Mouse (Mus musculus): Measurements from ENCODE around the gene Zfp819. TPM values are rescaled to one million over a fixed set of nuclear protein-coding genes. Genes with fewer than 3 reads are reported as not detected.

Zfp819 gene
- total RNA-seq (2014; fragmentation: Nextera tagmentation), result 1.4 TPM in 1 of 2 replicates, not detected in the other
- total RNA-seq (2017), result 0.17 and 0.98 TPM in 2 replicates

DNA sequence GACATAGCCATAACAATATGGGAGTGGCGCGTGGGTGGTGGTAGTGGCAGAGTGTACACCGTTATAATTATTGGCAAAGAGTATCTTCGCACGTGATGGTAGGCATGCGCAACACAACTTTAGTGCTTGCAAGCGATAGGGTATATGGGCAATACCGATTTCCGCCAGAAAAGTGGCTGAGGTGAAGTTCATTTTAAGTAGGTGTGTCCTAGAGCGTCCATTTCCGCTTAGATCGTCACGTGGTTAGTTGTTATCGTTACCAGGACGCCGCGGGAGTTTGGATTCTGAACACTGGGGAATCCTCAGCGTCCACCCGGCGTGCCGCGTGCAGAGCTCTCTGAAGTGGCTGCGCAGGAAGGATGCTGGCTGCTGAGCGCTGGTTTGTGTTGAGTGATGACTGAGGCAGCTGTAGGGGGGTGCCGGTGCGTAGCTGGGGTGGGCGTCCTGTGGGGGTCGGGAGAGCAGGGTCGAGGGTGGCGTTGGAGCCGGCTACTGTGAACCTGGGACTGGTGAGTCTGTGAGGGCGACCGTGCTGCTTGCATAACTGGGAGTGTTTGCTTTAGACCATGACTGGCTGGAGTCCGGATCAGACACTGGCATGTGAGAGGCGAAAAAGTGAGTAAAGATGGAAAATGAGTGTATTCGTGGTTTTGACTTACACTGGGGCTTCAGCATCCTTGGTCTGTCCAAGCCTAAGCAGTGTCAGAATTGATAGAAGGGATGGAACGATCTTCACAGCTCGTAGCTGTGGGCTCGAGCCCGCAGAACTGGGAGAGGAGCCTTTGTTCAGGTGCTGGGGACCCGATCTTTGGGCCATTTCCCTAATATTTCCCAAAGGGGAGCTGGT, at the start of gene Zfp819:
TSS of gene Zfp819 (plus strand) at position 274 of the 847 bp plus-strand sequence.
- ATAC-seq (replicated peaks; ENCODE audit: poor library complexity, severe bottlenecking), result peak; percentile 73

DNA sequence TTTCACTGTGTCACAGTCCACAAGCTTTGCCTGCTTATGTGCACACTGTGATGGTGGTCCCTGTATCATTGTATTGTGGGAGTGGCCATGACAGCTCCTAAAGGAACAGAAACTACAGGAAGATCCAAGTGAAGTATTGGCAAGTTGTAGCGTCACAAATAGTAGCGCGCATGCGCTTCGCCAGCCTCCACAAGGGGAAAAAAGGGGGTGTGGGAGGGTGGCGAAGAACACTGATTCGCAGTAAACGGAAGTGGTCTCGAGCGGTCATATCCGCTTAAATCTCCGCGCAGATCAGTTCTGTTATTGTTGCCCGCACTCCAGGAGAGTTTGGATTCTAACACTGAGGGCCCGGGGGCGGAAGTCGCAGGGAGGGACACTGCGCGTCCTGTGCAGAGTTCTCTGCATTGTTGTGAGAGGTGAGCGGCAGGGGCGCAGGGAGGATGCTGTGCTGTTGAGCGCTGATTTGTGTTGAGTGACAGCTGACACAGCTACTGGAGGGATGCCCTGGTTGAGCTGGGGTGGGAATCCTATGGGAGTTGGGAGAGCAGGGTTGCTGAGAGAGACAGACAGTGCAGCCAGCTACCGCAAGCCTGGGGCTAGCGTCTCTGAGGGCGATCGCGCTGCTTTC, 44.8 kb upstream of the Zfp819 start, which contains the start of gene Zfp658:
TSS of gene Zfp658 (plus strand) at position 251 of the 628 bp plus-strand sequence.
- peak; percentile 75 for ATAC-seq (replicated peaks; ENCODE audit: poor library complexity, severe bottlenecking)

DNA sequence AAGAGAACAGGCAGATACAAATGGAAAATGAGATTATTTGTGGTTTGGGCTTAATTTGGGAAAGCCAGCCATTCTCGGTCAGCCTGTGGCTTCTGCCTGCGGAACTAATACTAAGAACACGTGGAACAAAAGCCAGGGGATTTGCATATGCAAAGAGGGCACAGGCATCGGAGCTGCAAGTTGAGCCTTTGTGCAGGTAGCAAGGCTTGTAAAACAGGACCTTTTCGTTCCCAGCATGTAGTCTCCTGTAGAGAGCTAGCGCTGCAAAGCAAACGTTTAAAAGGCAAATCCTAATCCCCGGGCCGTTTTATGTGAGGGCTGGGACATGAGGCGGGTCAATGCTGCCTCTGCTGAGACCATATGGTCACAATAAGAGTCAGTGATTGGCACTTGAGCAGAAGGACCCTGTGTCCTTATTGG, 44.3 kb upstream of the Zfp819 start:
- peak; percentile 28 for ATAC-seq (replicated peaks; ENCODE audit: poor library complexity, severe bottlenecking)

DNA sequence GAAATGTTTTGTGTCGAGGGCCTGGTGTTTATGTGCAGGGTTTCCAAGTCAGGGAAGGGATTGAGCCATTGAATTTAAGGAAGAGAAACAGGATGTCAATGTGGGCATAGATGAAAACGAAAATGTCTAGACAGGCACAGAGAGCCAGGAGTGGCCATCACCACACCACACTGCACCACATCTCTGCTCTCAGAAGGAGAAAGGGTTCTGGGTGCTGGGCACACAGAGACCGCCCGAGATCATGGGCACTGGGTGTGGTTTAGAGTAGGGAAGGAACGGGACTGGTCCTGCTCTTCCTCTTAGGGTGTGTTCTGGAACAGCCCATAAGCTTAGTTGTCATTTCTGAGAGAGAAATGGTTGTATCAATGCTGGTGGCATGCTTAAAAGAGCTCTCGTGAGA, 43.7 kb upstream of the Zfp819 start:
- ATAC-seq (replicated peaks; ENCODE audit: poor library complexity, severe bottlenecking), result peak; percentile 69

DNA sequence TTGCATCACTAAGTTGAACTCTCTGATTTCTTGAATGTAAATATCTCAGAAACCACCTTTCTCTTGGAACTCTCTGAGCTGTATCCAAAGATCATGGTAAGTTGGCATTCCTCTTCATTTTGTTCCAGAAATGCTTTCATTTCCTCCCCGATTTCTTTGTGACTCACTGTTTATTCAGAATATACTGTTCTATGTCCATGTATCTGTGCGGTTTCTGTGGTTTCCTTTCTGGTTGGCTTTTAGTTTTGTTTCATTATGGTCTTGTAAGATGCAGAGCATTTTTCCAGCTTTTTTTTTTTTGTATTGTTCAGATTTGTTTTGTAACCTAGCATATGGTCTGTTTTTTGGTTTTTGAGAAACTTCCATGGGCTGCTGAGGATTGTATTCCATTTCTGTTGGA, 35.8 kb upstream of the Zfp819 start:
- peak; percentile 44 for ATAC-seq (replicated peaks; ENCODE audit: poor library complexity, severe bottlenecking)

DNA sequence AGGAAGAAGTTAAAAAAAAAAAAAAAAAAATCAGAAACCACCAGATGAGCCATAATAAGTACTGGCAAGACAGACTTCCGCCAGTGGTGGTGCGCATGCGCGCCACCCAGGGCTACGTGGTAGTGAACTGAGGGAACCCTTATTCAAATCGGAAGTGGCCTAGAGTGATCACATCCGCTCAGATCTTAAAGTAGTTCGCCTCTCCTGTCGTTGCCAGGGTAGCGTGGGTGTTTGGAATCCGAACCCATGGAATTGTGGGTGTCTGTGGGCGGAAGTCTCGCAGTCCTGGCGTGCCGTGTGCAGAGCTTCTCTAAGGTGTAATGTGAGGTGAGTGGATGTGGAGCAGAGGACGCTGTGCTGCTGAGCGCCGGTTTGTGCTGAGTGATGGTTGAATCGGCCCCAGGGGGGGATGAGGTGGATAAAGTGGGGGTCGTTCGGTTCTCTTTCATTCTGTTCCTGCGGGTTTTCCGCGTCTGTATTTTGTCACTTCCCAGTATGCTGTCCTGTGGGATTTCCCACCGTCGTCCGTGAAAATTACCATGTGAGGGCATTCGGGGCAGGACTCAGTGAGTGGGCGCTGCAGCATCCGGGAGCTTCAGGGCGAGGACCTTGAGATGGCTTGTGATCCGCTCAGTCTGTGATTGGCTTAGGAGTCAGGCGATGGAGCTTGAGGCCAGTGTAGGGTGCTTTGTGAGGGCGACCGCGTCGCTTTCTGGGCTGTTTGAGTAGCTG, 27.4 kb upstream of the Zfp819 start, which contains the start of gene Zfp719:
TSS of gene Zfp719 (plus strand) at position 171 of the 732 bp plus-strand sequence.
- ATAC-seq (replicated peaks; ENCODE audit: poor library complexity, severe bottlenecking), result peak; percentile 96

DNA sequence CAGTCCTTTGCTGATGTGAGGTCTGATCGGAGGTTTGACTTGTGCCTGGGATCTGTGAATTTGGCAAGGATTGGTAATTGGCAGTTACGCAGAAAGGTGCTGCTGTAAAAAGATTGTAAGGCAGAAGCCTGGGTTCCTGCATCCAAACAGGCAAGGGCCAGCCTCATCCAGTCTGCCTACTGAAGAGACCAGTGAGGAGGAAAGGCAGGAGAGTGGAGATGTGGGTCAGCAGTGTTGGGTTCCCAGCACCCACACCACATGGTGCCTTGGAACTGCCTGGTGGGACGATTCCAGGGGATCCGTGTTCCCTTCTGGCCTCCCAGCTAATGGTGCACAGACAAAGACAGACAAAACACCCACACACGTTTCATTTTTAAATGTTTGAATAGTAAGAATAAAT, 26.4 kb upstream of the Zfp819 start:
- no peak for ATAC-seq (replicated peaks; ENCODE audit: poor library complexity, severe bottlenecking)

DNA sequence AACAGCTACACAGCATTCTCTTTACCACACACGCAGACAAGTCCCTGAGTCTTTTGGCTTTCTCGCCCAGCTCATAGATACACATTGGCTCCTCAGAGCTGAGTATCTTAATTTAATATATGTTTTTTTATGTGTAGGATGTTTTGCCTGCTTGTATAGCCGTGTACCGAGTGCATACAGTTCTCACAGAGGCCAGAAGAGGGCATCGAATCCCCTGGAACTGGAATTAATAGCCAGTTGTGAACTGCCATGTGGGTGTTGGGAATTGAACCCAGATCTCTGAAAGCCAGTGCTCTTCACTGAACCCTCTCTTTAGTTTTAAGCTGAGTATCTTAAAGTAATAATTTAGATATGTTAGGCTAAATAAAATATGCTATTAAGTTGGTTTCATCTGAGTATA, 22.2 kb upstream of the Zfp819 start:
- ATAC-seq (replicated peaks; ENCODE audit: poor library complexity, severe bottlenecking), result peak; percentile 45; the same call in 1 of the 2 replicates

DNA sequence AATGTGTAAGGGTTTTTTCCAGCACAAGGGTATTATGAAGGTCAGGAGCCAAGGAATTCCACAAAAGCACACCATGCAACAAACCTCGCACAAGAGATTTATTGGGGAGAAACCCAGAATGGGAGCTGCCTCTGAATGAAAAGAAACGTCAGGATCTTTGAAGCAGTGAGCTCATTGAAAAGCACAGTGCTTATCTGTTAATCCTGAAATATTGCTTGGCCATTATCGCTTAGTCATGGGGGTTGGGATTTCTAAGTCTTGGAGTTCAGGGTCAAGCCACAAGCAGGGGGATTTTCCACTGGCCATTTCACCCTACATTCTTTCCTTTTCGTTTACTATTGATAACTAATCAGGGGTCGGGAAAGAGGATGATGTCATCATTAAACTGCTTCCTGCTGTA, 5.1 kb upstream of the Zfp819 start:
- ATAC-seq (replicated peaks; ENCODE audit: poor library complexity, severe bottlenecking), result no peak

DNA sequence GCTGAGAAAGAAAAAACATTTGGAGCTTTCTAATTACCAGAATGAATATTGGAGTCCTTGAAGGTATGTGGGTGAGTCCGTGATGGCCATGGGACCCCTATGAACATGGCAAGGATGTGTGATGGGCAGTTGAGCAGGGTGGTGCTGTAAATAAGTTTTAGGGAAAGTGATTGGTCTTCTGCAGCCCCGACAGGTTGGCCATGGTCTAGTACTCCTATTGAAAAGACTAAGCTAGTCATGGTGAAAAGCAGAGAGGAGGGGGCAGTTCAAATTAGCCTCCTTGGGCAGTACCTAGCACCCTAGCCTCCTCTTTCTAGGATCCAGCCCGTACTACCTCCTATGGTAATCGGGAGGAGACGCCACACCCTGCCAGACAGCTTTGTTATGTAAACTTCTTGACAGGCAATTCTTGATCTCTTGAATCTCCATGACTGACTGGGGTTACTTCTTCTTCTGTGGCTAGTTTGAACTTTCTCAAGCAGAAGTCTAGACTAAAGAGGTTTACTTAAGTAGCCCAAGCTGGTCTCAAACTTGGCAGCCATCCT, 846 bp downstream of the Zfp819 start:
- peak; percentile 77 for ATAC-seq (replicated peaks; ENCODE audit: poor library complexity, severe bottlenecking)

DNA sequence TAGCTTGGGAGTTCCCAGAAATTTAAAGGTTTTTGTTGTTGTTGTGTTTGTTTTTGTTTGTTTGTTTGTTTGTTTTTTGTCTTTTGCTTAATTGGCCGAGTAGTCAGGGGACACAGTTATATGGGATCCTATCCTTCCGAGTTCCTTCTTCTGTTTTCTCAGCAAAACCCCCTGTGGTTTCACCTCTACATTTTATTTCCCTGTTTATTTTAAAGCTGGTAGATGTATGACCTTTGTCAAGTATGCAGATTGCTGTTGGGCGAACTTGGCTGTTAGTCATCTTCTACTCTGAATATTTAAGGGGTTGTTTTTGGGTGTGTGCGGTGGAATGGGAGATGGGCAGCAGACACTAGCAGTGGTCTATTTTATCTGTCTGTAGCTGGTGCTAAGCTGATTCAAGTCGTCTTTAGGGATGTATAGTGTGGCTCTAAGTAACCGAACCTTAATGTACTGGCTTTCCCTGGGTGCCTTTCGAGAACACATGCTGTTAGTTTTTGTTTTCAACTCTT, 1.4 kb downstream of the Zfp819 start:
- no peak for ATAC-seq (replicated peaks; ENCODE audit: poor library complexity, severe bottlenecking)

DNA sequence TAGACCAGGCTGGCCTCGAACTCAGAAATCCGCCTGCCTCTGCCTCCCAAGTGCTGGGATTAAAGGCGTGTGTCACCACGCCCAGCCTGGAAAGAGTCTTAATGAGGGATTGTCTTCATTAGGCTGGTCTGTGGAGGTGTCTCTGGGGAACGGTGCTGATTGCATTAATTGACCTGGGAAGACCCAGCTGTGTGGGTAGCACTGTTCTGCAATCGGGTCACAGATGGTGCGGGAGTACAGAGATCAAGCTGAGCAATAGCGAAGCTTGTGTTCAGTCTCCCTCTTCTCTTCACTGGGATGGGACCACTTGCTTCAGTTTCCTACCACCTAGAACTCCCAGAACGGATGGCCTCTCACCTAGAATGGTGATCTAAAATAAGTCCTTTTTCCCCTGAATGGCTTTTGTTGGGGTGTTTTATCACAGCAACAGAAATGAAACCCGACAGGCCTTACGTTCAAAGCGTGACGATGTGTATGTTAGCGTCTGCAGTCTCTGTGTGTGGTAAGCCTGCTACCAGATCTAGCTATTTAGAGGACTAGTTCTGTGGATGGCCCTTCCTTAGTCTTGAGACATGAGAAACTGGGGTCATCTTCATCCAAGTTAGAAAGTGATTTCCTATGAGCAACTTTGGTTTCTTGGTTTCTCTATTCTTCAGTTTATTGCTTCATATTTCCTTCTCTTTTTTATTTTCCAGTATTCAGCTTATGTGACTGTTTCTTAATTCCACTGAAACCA, 7.0 kb downstream of the Zfp819 start:
- peak; percentile 94 for ATAC-seq (replicated peaks; ENCODE audit: poor library complexity, severe bottlenecking)

DNA sequence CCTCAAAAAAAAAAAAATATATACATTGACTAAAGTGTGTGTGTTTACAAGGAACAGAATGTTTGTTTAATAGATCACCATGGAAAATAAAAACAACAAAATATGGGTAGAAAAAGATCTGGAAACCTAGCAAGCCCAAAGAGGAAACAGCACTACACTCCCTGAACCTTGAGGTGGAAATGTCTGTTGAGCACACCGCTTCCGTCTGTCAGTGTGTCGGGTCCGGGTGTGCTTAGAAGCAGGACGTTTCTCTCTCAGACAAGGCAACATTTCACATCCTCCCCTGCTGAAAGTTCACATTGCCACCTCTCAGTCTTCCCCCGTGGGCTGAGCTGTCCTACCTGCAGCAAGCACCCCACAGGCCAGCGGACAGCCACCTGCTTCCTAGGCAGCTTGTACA, 16.0 kb downstream of the Zfp819 start:
- peak; percentile 77 for ATAC-seq (replicated peaks; ENCODE audit: poor library complexity, severe bottlenecking)

DNA sequence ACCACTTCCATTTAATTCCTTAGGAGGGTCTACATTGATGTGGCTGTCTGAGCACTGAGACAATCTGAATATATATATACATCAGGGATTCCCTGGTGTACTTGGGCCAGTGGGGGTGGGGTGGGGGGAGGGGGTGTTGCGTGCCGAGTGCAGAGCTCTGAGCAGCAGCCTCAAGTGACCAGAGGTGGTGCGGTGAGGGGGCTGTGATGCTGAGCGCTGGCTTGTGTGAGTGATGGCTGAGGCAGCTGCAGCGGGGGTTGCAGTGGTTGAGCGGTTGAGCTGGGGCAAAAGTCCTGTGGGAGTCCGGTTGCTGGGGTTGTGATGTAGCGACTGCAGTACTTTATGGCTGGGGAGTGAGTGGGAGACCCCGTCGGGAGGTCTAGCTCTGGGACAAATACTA, 16.9 kb downstream of the Zfp819 start:
- ATAC-seq (replicated peaks; ENCODE audit: poor library complexity, severe bottlenecking), result no peak

DNA sequence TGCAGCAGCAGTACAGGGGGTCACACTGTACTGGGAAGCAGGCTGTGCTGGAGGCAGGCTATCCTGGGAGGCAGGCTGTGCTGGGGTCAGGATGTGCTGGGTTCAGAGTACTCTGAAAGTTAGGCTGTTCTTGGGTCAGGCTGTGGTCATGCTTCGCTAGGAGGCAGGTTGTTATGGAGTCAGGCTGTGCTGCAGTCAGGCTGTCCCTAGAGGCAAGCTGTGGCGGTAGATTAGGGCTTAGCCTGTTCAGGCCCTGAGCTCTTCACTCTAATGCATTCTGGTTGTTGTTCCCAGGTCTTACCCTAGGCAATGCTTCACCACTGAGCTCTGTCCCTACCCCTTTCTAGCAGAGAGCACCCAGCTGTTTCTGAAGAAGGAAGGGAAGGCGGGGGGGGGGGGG, 18.1 kb downstream of the Zfp819 start:
- peak; percentile 21; the same call in 1 of the 2 replicates for ATAC-seq (replicated peaks; ENCODE audit: poor library complexity, severe bottlenecking)

DNA sequence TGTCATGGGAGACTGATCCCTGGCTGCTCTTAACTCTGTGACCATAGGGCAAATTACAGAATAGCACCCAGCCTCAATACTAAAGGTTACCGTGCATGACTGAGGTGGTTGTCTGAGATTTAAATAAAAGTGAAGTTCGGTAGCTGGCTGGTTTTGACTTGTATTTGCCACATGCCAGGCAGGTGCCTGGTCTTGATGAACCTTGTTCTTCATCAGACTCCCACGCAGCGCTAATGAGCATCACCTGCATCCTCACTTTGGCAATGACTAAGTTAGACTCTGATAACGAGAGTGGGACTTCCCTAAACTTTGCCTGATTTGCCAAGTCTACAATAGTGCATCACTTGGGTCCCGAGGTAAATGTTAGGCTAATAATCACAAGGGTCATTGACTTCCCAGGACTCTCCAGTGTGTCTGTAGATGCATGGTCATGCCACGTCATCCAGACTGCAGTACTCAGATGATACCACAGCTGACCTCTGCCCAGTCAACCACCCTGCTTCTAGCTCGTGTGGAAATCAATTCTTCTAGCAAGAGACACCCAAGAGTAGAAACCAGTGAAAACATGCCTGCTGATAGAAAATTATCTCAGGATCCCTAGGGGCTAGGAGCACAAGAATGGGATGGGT, 18.9 kb downstream of the Zfp819 start:
- ATAC-seq (replicated peaks; ENCODE audit: poor library complexity, severe bottlenecking), result no peak

DNA sequence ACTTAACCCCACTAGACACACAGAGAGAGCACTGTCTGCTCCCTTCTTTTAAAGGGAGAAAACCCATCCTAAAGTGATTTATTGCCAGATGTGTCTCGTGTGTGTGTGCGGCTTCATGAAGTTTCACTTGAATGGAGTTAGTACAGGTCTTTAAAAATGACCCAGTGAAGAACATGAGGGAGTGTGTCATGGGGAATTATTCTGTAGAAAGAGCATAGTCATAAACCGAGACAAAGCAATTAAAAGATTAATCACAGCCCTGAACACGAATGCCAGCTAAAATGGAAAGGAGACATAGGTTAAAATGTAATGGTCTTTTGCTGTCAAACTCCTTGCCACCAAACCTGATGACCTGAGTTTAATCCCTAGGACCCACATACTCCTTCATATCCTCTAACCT, 27.0 kb downstream of the Zfp819 start:
- ATAC-seq (replicated peaks; ENCODE audit: poor library complexity, severe bottlenecking), result no peak

DNA sequence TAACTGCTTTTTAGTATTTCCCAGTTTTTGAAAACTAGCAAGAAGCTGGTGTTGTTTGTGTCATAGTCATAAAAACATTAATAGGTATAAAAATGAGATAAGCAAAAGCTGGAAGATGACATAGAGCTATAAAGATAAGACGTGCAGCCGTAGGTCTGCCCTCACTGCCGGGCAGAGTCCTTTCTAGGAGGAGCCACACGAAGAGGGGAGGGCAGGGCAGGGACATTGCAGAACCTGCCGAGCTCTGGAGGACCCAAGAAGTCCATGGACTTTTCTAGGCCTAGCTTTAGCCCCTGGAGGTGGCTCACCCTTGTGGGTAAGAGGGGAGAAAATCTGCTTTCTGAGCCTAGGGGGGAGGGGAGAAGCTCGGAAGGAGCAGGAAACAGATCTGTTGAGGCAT, 27.5 kb downstream of the Zfp819 start, which contains the start of gene Ceacam18:
TSS of gene Ceacam18 (plus strand) at position 208 of the 400 bp plus-strand sequence.
- ATAC-seq (replicated peaks; ENCODE audit: poor library complexity, severe bottlenecking), result no peak

DNA sequence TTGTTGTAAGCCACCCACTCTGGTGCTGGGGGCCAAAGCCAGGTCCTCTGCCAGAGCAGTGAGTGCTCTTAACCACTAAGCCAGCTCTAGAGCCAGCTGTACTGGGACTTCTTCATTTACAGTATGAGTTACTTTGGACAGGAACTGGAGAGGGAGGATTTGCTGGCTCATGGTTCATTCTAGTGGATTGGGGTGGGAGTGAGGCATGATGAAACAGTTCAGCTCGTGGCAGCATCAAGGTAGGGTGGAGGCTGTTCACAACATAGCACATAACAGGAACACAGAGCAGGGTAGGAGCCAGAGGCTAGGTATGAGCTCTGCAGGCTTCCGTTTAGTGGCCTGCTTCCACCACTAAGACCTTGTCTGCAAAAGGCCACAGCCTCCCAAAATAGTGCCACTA, 29.2 kb downstream of the Zfp819 start:
- ATAC-seq (replicated peaks; ENCODE audit: poor library complexity, severe bottlenecking), result peak; percentile 93

Data from granulocyte monocyte progenitor cell, adult 5-6 weeks (primary cell).